Mouse (Mus musculus) small intestine, adult 2 months (tissue): Measurements from ENCODE around the gene Ciao2b.

Experiments used
- CTCF ChIP-seq: fragments of 200-500 bp; IDR thresholded peaks from 2 replicates; pipeline ENCODE4 v1.5.1; 2012; ENCODE audit warnings: low read depth, mild to moderate bottlenecking, control low read depth, inconsistent platforms, low read length, moderate library complexity, mixed read lengths; ENCODE audit not compliant: insufficient replicate concordance, insufficient read length; ENCODE audit errors: extremely low read depth
- POLR2A ChIP-seq: fragments of 200-500 bp; IDR thresholded peaks from 2 replicates; pipeline ENCODE4 v1.6.1; 2012; ENCODE audit warnings: low read depth, mild to moderate bottlenecking, control low read depth, inconsistent platforms, low read length, moderate library complexity

DNA sequence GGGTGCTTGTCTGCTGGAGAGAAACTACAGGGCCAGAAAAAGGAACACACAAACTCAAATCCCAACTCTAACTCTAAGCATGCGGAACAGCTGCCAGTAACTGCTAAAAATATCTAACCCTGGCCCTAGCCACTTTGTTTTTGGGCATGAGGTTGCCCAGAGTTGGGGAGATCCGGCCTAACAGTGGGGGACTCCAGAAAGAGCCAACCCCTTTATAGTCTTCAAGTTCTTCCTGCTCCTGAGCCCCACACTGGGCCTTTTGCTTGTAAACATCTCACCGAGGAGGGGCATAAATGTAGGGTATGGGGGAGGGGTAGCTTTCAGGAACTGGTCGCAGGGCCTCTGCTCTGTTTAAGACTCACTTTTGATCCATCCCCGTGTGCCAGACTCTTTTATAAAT is 9.8 kb downstream of the Ciao2b start:
- TF ChIP-seq POLR2A: no peak
- TF ChIP-seq CTCF: no peak
